In the genomic region with DNA sequence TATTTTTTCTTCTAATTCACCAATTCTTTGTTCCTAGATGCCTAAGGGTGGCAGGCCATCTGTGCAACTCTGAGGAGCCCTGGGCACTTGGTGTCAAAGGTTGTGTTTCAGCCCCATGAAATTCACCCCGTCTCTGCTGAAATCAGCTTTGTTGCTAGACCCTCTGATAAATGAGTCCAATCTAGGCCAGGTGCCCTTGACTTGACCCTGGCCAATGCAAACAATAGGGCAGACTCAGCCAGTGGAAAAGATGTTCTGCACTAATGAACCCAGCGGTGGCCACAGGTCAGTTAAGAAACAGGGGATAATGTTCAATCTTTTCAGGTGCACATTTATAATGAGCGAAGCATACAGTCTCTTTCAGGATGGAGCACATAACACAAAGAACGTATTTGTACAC, we compare ENCODE assay signal across 9 mouse cellular contexts.
DNase-seq lines count a peak whose midpoint lies in the region; ATAC-seq and TF ChIP-seq lines count a peak whose summit lies in the region.
"Had no signal": no experiment of that assay in that cellular context is flagged by ENCODE, and none has a peak within 500 bp of the region (broad histone marks: within the 10 kb centered on the region; RNA-seq: fewer than 3 reads in every experiment).

No protein-coding gene starts in this region.

- WGBS in hindbrain, embryonic 15.5 days = 18% methylated on average over 4 of the region's 4 CpGs
- 8% methylated on average over 4 of the region's 4 CpGs for WGBS in neural tube, embryonic 11.5 days
- 78% methylated on average over 4 of the region's 4 CpGs for WGBS in thymus, adult 2 months

- H3K27ac ChIP-seq in hindbrain, embryonic 15.5 days (replicated peaks) = no peak overlapping the region
- H3K27ac ChIP-seq in neural tube, embryonic 11.5 days (ENCODE audit: low read depth, low read length) = peak overlapping the region; percentile 34
- no peak overlapping the region for H3K27ac ChIP-seq in thymus, adult 2 months (ENCODE audit: control insufficient read depth, insufficient read depth, low read length)

- no peaks in the 10 kb centered on the region for H3K36me3 ChIP-seq in hindbrain, embryonic 15.5 days
- H3K36me3 ChIP-seq in neural tube, embryonic 11.5 days (ENCODE audit: control insufficient read depth, insufficient read depth, low read length) = no peaks in the 10 kb centered on the region
- H3K36me3 ChIP-seq in thymus, adult 2 months (ENCODE audit: control insufficient read depth, insufficient read depth, low read length) = no peaks in the 10 kb centered on the region

- no peak overlapping the region for H3K4me3 ChIP-seq in hindbrain, embryonic 15.5 days
- no peak overlapping the region for H3K4me3 ChIP-seq in neural tube, embryonic 11.5 days (ENCODE audit: low read depth, low read length)
- no peak overlapping the region for H3K4me3 ChIP-seq in thymus, adult 2 months (ENCODE audit: control insufficient read depth, insufficient read depth, low read length)

- H3K9ac ChIP-seq in hindbrain, embryonic 15.5 days = no peak overlapping the region
- no peak overlapping the region for H3K9ac ChIP-seq in neural tube, embryonic 11.5 days (ENCODE audit: low read length)

- ATAC-seq in hindbrain, embryonic 15.5 days (ENCODE audit: low FRiP score, low read depth) = peak; percentile 63; the same call in 1 of the 2 replicates
- ATAC-seq in neural tube, embryonic 11.5 days (ENCODE audit: insufficient read depth, low FRiP score, low TSS enrichment) = peak; percentile 78

- H3K9me3 ChIP-seq in hindbrain, embryonic 15.5 days = no peaks in the 10 kb centered on the region
- H3K9me3 ChIP-seq in neural tube, embryonic 11.5 days (ENCODE audit: control insufficient read depth, low read length) = no peaks in the 10 kb centered on the region

- TF ChIP-seq POLR2A in thymus, adult 2 months (IDR thresholded peaks at IDR 0.05; ENCODE audit: control insufficient read depth, extremely low read depth, insufficient read depth, low read length, poor library complexity) = no peak

- peak; percentile 83 for DNase-seq in embryo, embryonic 10.5 days (ENCODE audit: low spot score)
- DNase-seq in embryo, embryonic 9.5 days (ENCODE audit: extremely low spot score) = peak; percentile 62
- peak; percentile 72 for DNase-seq in neural tube, embryonic 11.5 days (ENCODE audit: low spot score)
- no peak for DNase-seq in lung, postnatal 14 days
- DNase-seq in cerebellum, adult 18-20 months = no peak
- DNase-seq in thymus, adult 2 months = no peak
- DNase-seq: cerebellum, postnatal 10 days; thymus, postnatal 36 days had no signal

- H3K27me3 ChIP-seq in hindbrain, embryonic 15.5 days = no peaks in the 10 kb centered on the region
- no peaks in the 10 kb centered on the region for H3K27me3 ChIP-seq in neural tube, embryonic 11.5 days (ENCODE audit: control insufficient read depth, insufficient read depth, low read length)
- no peaks in the 10 kb centered on the region for H3K27me3 ChIP-seq in thymus, adult 2 months (ENCODE audit: control insufficient read depth, insufficient read depth, low read length)

- H3K4me1 ChIP-seq in hindbrain, embryonic 15.5 days (replicated peaks) = 0 out of 2 replicates have a peak, but pooled peaks cover 2% of the 10 kb centered on the region
- H3K4me1 ChIP-seq in neural tube, embryonic 11.5 days (ENCODE audit: control insufficient read depth, insufficient read depth, low read length) = peaks cover 5% of the 10 kb centered on the region; the same call in 1 of the 2 replicates
- no peaks in the 10 kb centered on the region for H3K4me1 ChIP-seq in thymus, adult 2 months (replicated peaks; ENCODE audit: control insufficient read depth, insufficient read depth, low read length)

- no peak overlapping the region for H3K4me2 ChIP-seq in hindbrain, embryonic 15.5 days
- H3K4me2 ChIP-seq in neural tube, embryonic 11.5 days (ENCODE audit: low read depth) = no peak overlapping the region

- TF ChIP-seq CTCF in thymus, adult 2 months (IDR thresholded peaks at IDR 0.05; ENCODE audit: borderline replicate concordance, control insufficient read depth, extremely low read depth, insufficient read depth, low read length, poor library complexity) = no peak

Comparison
In these comparisons a context has a peak if more than half of its experiments do, and no peak if none do; other contexts are left out.
1. DNase-seq: peak in embryo, embryonic 10.5 days (single experiment), embryo, embryonic 9.5 days (single experiment) and neural tube, embryonic 11.5 days (single experiment); none in lung, postnatal 14 days (single experiment), cerebellum, adult 18-20 months (0 of 2) and thymus, adult 2 months (single experiment).